Mouse (Mus musculus) ZHBTc4 (cell line): ENCODE data around the gene Nap1l4.

Experiments used
- DNase-seq: peaks from one replicate; pipeline ENCODE4 v3.0.0-alpha.2; 2011; ENCODE audit warnings: low read depth, low spot score

Nap1l4 gene

DNA sequence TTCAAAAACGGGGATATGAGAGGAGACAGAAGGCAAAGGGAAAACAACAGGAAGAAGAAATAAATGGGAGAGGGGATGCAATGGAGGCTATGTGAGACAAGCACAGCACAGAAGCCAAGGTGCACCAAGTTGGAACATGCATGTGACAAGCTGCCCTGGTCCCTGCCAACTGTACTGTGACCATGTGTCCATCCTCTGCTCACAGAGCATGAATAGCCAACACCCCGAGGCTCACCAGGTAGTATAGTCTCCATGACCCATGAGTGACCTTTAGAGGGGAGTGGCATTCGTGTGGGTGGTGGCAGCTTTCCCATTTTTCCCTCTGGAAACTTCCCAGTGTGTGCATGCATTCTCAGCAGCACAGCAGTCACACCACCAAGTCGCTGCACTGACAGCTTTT, 29.6 kb downstream of the Nap1l4 start:
- DNase-seq = peak; percentile 28

DNA sequence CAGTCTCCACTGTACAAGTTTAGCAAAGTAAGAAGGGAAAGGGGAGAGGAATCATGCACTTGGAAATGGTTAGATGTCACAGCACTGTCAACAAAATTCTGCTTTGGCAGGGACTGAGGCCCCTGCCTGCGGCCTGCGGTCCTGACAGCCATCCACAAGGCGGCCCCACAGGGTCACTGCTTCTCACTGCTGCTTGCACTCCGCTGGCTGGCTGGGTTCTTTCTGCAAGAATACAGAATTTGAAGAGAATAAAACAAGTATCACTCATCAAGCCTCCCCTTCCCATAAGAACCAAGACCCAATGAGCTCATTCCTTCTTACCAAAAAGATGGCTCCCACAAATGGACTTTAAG, 34.5 kb downstream of the Nap1l4 start:
- DNase-seq = no peak

DNA sequence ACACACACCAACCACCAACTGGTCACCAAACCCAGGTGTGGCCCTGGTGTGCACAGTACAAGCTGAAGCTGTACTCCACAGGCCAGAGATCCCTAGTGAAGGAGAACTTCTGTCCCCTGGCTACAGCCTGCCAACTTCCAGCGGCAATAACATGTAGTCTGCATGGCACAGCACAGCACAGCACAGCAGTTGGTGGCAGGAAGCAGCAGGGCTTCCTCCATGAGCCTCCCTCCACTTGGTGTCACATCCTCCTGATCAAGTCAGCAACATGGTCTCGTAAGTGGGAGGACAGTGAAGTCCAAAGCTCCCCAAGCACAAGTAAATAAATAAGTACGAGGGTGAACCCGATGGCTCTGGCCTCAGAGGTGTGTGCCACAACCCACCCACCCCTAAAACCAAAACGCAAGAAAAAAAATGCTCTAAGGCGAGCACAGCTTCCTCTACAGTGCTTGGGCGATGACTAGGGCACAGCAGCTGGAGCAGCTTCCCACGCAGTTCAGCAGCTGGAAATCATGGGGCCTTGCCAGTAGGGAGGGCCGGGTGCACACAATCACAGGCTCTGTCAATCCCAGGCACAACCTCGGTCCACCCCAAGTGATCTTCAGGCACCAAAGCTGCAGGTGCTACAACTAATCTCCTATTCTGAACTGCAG, 35.0 kb downstream of the Nap1l4 start:
- no peak for DNase-seq

DNA sequence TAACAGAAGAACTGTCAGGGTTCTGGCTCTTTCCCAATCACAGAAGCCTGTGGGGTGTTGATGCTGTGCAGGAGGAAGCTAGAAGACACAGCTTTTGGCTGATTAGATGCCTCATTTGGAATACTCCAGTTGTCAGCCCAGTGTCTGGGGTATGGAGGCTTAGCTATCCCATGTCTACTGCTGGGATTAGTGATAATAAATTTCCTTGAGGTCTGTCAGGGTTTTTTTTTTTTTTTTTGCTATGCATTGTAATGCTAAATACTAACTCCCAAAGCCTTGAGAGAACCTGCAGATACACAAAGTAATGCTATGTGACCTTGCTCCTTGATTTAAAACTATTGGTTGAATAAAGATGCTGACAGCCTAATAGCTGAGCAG, 37.6 kb downstream of the Nap1l4 start:
- DNase-seq = no peak

DNA sequence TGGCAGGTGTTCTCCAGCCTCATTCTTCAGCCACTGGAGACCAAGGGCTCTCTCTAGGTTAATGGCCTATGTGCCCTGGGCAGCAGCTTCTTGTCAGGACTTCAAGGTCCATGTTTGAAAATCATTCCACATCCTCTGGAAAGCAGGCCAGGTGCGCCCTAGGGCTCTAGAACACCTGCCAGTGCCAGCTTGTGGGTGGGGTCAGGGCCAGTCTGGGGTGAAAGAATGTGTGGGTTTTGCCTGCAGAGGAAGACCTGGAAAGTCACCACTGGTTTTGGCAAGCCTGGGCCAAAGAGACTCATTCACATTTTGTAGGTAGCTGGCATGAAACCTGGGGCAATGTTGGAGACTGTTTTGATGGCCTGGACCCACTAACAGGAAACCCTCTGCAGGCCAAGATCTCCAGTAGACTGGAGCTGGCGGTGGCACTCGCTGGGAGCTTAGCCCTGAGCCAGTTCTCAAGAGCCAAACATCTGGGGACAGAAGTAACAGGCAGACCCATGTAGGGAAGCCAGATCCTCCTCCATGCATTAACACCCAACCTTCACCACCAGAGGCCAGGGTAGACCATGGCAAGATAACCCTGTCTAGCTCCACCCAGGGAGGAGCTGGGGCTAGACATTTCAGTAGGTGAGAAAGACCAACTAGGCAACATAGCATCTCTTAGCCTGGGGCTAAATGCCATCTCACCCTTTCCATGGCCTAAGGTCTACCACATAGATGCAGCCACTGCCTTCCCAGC, 38.1 kb downstream of the Nap1l4 start:
- no peak for DNase-seq

DNA sequence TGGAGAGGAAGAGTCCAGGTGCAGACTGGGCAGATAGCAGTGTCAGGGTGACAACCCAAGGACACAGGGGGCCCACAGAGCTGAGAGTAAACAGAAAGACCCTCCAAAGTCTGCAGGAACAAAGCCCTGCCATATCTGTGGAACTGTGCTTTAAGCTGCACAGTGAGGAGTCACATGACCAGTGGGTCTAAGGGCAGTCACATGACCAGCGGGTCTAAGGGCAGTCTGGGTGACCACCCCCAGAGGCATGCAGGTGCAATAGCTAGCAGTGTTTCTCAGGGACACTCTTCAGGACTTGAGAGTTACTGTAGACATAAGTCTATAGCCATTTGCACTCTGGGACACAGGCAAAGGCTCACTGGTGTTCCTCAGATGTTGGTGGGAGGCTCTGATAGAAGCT, 39.3 kb downstream of the Nap1l4 start:
- DNase-seq = no peak

DNA sequence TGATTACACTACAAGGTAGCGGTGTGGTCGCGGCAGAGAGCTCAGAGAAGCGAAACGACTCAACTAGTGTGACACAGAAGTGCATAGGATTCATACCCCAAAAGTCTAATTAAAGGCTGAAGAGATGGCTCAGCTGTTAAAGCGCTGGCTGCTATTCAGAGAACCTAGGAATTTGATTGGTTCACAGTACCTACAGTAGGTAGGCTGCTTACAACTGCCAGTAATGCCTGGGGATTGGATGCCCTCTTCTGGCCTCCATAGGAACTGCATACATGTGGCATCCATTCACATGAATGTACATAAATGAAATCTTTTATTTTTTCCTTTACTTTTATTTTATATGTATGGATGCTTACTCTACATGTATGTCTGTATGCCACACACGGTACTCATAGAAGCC, 42.2 kb downstream of the Nap1l4 start:
- DNase-seq = peak; percentile 87

DNA sequence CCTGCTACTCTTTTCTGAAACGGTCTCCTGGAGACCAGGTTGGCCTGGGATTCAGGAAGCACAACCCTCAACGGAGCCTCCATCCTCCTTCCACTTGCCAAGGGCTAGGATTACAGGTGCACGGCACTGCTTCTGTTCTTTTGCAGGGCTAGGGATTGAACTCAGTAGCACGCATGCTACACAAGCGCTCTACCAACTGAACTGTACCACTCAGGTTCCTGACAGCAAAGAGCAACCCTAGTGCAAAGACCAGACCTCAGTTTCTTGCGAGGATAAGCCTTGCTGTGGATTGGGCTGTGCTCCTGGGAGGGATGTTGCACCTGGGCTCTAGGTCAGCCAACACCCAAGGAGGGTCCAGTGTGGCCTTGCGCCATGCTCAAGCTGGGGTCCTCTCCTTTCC, 42.6 kb downstream of the Nap1l4 start:
- peak; percentile 47 for DNase-seq

DNA sequence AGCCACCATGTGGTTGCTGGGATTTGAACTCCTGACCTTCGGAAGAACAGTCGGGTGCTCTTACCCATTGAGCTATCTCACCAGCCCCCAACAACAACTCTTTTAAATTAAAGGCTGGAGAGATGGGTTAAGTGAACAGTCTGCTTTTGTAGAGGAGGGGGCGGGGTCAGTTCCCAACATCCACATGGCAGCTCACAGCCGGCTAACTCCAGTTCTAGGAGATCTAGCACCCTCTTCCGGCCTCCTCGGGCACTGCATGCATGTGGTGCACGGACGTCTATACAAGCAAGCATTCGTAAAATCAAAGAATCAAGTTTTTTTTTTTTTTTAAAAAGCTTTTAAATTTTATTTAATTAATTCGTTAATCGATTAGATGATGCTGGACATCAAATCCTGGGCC, 43.1 kb downstream of the Nap1l4 start:
- peak; percentile 94 for DNase-seq

DNA sequence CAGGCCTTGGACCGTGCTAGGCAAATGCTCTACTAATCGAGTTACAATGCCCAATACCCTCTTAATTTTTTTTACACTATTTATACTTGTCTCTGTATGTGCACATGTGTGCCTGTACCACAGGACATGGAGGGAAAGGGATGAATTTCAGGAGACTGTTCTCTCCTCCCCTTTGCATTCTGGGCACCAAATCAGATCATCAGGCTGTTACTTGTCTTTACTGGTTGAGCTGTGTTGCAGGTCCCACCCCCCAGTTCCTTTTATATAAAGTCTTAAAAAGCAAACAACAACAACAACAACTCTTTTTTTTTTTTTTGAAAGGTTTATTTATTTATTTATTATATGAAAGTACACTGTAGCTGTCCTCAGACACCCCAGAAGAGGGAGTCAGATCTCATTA, 43.5 kb downstream of the Nap1l4 start:
- DNase-seq = peak; percentile 24

DNA sequence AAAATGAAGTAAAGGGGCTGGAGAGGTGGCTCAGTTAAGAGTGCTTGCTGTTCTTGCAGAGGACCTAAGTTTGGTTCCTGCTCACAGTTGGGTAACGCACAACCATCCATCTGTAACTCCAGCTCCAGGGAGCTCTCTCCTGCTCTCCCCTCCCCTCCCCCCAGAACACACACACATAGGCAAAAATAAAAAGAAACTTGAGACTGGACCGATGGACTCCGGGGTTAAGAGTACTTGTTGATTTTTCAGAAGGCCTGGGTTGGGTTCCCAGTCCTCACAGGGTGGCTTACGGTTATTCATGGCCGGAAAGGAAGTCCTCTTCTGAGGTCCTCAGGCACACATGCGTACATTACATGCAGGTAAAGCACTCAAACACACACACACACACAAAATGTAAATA, 45.0 kb downstream of the Nap1l4 start:
- no peak for DNase-seq

DNA sequence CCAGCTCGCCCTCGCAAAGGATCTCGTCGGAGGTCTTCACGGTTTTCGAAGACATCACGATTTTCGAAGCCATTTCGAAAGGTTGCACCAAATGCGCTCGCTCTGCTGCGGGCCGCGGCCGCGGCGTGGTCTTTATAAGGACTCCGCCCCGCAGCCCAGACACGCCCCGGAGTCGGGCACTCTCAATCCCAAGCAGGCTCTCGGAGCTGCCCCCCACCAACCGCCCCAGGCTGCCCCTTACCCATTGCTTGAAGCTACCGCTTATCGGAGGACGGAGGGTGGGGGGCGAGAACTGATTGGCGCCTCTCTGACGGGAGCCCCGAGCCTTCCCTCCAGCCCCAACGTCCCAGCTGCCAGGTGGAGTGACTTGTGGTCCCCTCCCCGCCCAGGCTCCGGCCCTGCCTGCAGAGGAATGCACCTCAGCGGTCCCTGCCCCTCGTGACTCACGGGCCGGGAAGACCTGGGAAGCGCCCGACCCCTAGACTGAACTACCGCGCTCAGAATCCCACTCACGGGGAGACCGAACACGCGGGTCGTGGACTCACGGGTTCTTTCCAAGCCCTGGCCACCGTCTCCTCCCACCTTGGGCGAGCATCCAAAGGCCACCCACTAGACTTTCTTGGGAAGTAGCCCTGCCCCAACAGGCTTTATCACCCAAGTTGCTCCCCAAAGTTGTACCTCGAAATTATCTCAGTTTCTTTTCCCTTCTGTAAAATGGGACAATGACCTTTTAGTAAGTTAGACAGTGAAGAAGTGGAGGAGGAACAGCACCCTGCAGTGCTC, 46.3 kb downstream of the Nap1l4 start, which contains the start of gene Phlda2:
Phlda2 (minus strand) TSS at position 733 of the 783 bp plus-strand sequence.
- DNase-seq = peak; percentile 83

DNA sequence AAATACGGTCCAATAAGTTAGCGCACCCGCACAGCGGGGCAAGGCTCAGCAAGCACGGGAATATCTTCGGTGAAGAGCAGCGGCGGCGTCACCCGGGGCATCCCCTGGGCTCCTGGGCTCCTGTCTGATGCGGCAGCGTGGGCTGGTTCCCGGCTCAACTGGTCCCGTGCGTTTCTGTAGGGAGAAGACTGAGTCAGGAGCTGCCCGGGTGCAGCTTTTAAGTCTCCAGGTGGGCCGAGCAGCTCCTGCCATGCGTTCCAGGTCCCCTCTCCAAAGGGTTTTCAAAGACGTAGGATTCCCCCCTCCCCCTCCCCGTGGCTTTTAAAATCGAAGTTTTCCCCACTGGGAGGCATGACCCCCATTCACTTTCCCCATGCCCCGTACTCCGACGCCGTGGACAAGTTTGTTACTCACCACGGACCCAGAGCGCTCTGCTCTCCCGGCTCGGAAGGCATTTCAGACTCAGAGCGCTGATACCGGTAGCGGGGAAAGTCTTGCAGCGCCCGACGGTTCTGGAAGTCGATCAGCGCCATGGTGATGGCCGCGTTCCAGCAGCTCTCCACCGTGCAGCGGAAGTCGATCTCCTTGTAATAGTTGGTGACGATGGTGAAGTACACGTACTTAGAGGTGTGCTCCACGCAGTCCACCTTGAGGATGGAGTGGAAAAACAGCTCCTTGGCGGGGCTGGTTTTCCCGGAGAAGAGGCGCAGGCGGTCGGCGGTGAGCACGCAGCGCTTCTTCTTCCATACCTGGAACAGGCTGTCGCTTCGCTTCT, 47.1 kb downstream of the Nap1l4 start:
- DNase-seq = peak; percentile 64

DNA sequence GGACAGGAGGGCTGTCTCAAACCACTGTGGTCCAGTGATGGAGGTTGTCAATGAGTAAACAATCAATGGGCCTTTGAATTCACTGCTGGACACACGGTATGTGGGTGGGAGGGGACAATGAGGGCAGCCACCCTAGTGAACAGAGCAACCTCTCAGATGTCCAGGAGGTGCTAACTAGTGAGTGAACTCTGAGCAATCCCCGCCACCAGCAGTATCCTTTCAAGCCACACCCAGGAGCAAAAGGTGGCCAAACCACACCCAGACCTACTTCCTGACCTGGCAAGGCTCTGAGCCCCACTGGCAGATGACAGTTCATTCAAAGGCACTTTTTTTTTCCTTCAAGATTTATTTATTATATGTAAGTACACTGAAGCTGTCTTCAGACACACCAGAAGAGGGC, 48.0 kb downstream of the Nap1l4 start:
- no peak for DNase-seq

DNA sequence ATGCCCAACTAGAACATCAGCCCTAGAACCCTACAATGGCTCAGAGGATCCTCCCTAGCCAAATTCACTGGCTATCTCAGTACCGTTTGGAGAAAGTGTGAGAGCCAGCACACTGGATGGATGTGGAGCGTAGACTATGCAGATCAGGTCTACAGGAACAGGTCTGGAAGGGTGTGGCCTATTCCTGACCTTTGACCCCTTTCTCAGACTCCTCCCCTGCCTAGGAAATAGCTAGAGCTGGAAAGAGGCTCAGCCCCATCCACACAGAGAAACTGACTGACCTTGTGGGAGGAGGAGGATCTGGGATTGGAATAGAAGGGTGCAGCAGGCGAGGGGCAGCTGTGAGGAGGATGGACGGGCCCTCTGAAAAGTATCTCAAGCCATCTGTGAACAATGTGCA, 50.3 kb downstream of the Nap1l4 start:
- DNase-seq = peak; percentile 83

DNA sequence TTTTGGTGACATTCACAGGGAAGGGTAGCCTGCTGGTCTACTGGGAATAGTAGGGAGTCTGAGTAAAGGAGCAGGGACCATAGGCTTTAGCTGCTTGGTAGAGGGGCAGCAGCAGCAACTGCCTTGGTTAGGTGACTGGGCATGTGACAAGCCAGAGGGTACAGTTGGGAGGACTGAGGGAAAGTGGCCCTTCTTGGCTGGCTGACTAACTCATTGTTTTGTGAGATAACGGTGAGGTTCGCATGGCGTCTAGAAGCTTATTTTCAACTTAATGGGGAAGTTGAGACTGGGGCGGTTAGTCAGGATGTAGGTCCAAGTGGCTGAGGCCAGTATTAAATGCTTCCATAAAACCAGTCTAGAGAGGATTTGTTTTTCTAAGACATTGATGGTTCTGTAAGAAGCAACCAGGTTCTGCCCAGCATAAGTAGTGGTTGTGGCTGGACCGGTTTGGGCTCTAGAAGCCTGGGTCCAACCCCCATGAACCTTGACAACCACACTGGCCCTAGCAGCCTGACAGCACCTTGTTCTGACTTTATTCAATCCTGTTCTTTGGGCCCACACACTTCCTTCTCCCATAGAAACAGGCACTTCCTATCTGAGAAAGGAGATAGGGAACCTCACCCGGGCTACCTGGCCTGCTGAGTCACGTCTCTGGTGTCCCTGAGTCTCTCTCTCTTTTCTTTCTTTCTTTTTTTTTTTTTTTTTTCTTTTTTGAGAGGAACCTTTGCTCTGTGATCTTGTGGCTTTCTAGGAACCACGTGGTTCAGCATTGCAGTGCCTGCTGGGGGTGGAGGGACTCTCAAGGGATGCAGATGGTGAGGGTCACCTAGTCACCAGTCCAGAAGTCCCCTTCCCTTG, 53.6 kb downstream of the Nap1l4 start:
- DNase-seq = no peak

DNA sequence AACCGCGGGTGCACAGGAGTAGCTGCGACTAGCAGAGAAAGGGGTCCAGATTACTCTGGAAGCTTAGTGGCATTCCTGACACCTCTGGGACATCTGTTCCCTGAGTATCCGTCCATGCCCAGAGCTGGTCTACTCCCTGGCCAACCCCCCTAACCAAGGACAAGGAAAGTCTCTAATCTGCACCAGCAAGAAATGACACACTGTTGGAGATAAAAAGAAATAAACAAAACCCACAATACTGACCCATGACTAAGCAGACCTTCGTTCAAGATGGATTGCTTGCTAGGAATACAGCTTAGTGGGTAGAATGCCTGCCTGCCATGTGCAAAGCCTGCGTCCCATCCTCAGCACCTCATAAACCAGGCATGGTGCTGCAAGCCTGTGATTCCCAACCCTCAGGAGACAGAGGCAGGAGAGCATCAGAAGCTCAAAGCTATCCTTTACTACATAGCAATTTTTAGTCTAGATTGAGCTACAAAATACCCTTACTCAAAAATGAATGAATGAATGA, 55.2 kb downstream of the Nap1l4 start:
- DNase-seq = no peak

DNA sequence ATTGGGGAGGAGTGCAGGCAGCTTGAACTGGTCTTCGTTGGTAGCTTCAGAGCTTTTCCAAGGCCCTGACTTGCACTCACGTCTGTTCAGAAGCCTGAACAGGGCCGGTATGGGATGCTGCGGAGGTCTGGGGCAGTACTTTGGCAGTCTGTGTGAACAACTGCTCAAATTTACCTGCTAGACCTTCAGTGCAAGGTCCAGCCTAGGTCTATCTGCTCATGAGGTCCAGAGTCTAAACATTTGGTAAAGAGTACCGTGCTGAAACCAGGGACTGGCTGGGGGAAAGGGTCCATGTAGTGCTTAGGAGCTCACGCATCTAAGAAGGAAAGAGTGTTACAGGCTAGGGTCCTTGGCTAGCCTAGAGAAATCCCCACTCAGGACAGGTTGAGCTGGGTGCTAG, 59.2 kb downstream of the Nap1l4 start:
- no peak for DNase-seq

DNA sequence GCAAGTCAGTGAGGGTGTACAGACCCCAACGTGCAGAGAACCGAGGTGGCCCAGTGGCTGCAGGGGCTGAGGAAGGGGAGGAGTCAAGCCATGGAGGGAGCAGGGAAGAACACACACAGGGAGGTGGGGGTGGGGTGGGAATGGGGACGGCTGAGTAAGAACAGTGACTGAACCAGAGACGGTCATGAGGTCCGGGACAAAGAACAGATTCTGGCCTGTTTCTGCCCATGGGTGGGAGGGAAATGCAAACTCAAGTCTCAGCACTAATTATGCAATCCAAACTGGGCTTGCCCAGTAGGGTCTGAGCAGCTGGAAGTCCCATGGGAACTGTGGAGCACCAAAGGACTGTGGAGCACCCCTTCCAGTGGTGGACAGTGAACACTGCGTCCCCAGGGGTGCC, 66.4 kb downstream of the Nap1l4 start:
- peak; percentile 80 for DNase-seq

DNA sequence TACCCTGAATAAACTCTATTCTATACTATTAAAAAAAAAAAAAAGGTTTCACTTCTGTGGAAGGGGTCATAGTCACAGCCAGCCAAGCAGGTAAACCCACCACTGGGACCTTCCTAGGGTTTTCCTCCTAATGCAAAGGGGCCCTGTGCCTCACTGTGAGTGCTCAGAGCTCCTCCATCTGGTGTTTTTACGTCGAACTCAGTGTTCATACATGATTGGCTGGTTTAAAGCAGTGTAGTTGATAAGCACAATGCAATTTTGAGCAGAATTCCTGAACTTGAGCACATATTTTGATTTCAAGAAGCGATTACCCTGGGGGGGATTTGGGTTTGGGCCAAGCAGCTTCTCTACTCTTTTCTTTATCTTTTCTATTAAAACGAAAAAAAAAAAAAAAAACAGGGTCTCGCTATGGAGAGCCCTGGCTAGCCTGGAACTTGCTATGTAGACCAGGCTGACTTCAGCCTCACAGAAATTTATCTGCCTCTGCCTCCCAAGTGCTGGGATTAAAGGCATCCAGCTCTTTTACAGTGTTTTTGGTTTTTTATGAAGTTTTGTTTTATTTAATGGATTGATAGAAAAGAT, 67.0 kb downstream of the Nap1l4 start:
- no peak for DNase-seq
